Mouse (Mus musculus) midbrain, postnatal 0 days (tissue): Measurements from ENCODE around the gene Kcnk4. TPM values are rescaled to one million over a fixed set of nuclear protein-coding genes. Genes with fewer than 3 reads are reported as not detected.
A peak's percentile ranks its signal among the peaks of the same experiment; 100 is the strongest.

Experiments
- ATAC-seq: fragments of 200-750 bp; cut with Nextera tagmentation; 2 replicates; pipeline ENCODE4 v1.8.0; 2017; ENCODE audit warnings: moderate number of reproducible peaks, mild to moderate bottlenecking, moderate TSS enrichment, moderate library complexity; ENCODE audit not compliant: low FRiP score
- DNase-seq: peaks from one replicate; pipeline ENCODE4 v3.0.0-alpha.2; 2015; ENCODE audit warnings: low spot score
- H3K27ac ChIP-seq: fragments of 300-500 bp; sonication (generic); 2 replicates; pipeline ENCODE4 v1.5.1; 2014; ENCODE audit warnings: low read depth, mild to moderate bottlenecking, low read length, mixed read lengths
- H3K27me3 ChIP-seq: fragments of 300-500 bp; sonication (generic); 2 replicates; pipeline ENCODE4 v1.6.1; 2014; ENCODE audit warnings: low read length, control low read depth, mixed read lengths; ENCODE audit not compliant: insufficient read depth
- H3K36me3 ChIP-seq: fragments of 300-500 bp; sonication (generic); 2 replicates; pipeline ENCODE4 v1.6.1; 2014; ENCODE audit warnings: low read length, control low read depth, mixed read lengths; ENCODE audit not compliant: insufficient read depth
- H3K4me1 ChIP-seq: fragments of 300-500 bp; sonication (generic); 2 replicates; pipeline ENCODE4 v1.6.1; 2014; ENCODE audit warnings: mild to moderate bottlenecking, control low read depth, antibody characterized with exemption, low read length, mixed read lengths; ENCODE audit not compliant: insufficient read depth
- H3K4me2 ChIP-seq: fragments of 300-500 bp; sonication (generic); 2 replicates; pipeline ENCODE4 v1.6.1; 2014; ENCODE audit warnings: low read depth, mild to moderate bottlenecking, low read length, mixed read lengths; ENCODE audit not compliant: poor library complexity, severe bottlenecking
- H3K4me3 ChIP-seq: fragments of 300-500 bp; sonication (generic); 2 replicates; pipeline ENCODE4 v1.5.1; 2014; ENCODE audit warnings: low read depth, mild to moderate bottlenecking, low read length, moderate library complexity
- H3K9ac ChIP-seq: fragments of 300-500 bp; sonication (generic); replicated peaks from 2 replicates; pipeline ENCODE4 v1.6.1; 2014; ENCODE audit warnings: mild to moderate bottlenecking, low read length, moderate library complexity, mixed read lengths; ENCODE audit not compliant: poor library complexity, severe bottlenecking
- H3K9me3 ChIP-seq: fragments of 300-500 bp; sonication (generic); 2 replicates; pipeline ENCODE4 v1.6.1; 2016; ENCODE audit warnings: low read length, control low read depth
- CTCF ChIP-seq: IDR thresholded peaks from 2 replicates; pipeline ENCODE4 v1.5.1; 2016; ENCODE audit warnings: antibody characterized with exemption, mild to moderate bottlenecking
- WGBS: fragments of 180-500 bp; shearing (Covaris S2); extraction: QIAGEN DNeasy Blood & Tissue Kit; methylation state at CpG from one replicate; pipeline ENCODE4 v1.1.7; 2014; 5-methylcytosine and 5-hydroxymethylcytosine counted together
- polyA plus RNA-seq: library from polyadenylated mRNA; unstranded; fragments of >200 nt; fragmentation: Nextera tagmentation; extraction: Ambion mirVana; gene quantifications from 2 replicates; pipeline ENCODE4 v1.2.1, GENCODE M21; 2015
- total RNA-seq: library from RNA; depleted of rRNA; stranded (reverse); fragments of >200 nt; gene quantifications from 2 replicates; pipeline ENCODE4 v1.2.3, GENCODE M21; 2014

The Kcnk4 gene
- total and polyA plus RNA-seq, 2 experiments from 2014 or later: 13.6 to 18.0 TPM

GRCm38 (mm10) chr19:6979001-6979479 is 44.7 kb upstream of the Kcnk4 start:
- peak overlapping the region; percentile 84 for H3K4me2 ChIP-seq
- H3K4me1 ChIP-seq: peaks cover 19% of the 10 kb centered on the region; the same call in 1 of the 2 replicates
- no peak for ATAC-seq
- no peaks in the 10 kb centered on the region for H3K9me3 ChIP-seq
- no peak for TF ChIP-seq CTCF
- H3K4me3 ChIP-seq: peak overlapping the region; percentile 65
- peak overlapping the region; percentile 74 for H3K9ac ChIP-seq
- DNase-seq: peak; percentile 18
- peaks cover 19% of the 10 kb centered on the region for H3K36me3 ChIP-seq
- H3K27ac ChIP-seq: peak overlapping the region; percentile 95
- H3K27me3 ChIP-seq: no peaks in the 10 kb centered on the region
- WGBS: 8% methylated on average over 11 of the region's 11 CpGs

GRCm38 (mm10) chr19:6978639-6978974 is 44.3 kb upstream of the Kcnk4 start:
- Histone ChIP-seq H3K4me1 (peaks cover 19% of the 10 kb centered on the region; the same call in 1 of the 2 replicates), H3K27ac (peak overlapping the region; percentile 95), H3K4me3 (peak overlapping the region; percentile 65), H3K4me2 (peak overlapping the region; percentile 84), H3K9ac (peak overlapping the region; percentile 74; the same call in 1 of the 2 replicates), H3K36me3 (peaks cover 19% of the 10 kb centered on the region), H3K27me3 (no peaks in the 10 kb centered on the region), H3K9me3 (no peaks in the 10 kb centered on the region)
- TF ChIP-seq CTCF: no peak
- no peak for DNase-seq
- no peak for ATAC-seq
- 47% methylated on average over 3 of the region's 3 CpGs for WGBS

GRCm38 (mm10) chr19:6977759-6978638 is 43.7 kb upstream of the Kcnk4 start:
- no peak for ATAC-seq

GRCm38 (mm10) chr19:6975537-6976521 is 41.5 kb upstream of the Kcnk4 start, which contains the start of gene Plcb3:
TSS of gene Plcb3 (minus strand) at chr19:6976470.
- Histone ChIP-seq H3K9me3 (no peaks in the 10 kb centered on the region), H3K4me3 (peak within 1 kb of the TSS; percentile 62), H3K9ac (peak within 1 kb of the TSS; percentile 72), H3K27me3 (peaks cover under 1% of the 10 kb centered on the region; the same call in 1 of the 2 replicates), H3K4me2 (peak within 1 kb of the TSS; percentile 95), H3K4me1 (peaks cover 19% of the 10 kb centered on the region; the same call in 1 of the 2 replicates), H3K36me3 (peaks cover 13% of the 10 kb centered on the region), H3K27ac (peak within 1 kb of the TSS; percentile 85)
- peak; percentile 67 for TF ChIP-seq CTCF
- DNase-seq (peak; percentile 96), ATAC-seq (no peak)
- under 1% methylated on average over 16 of the region's 16 CpGs for WGBS

More at GRCm38 (mm10) chr19:6977759-6978638, 43.7 kb upstream of the Kcnk4 start:
- Histone ChIP-seq H3K4me2 (peak overlapping the region; percentile 84), H3K4me3 (peak overlapping the region; percentile 65; the same call in 1 of the 2 replicates), H3K27ac (peak overlapping the region; percentile 95; the same call in 1 of the 2 replicates), H3K9me3 (no peaks in the 10 kb centered on the region), H3K9ac (0 out of 2 replicates have a peak overlapping the region, but pooled peaks have one; percentile 29), H3K36me3 (peaks cover 19% of the 10 kb centered on the region), H3K4me1 (peaks cover 19% of the 10 kb centered on the region; the same call in 1 of the 2 replicates), H3K27me3 (no peaks in the 10 kb centered on the region)
- TF ChIP-seq CTCF: no peak
- WGBS: 80% methylated on average over 13 of the region's 13 CpGs
- DNase-seq: no peak
